Mouse (Mus musculus) heart, embryonic 16.5 days (tissue): ENCODE results near the gene Prx. TPM values are rescaled to one million over a fixed set of nuclear protein-coding genes. Genes with fewer than 3 reads are reported as not detected.
A peak's percentile ranks its signal among the peaks of the same experiment; 100 is the strongest.

ENCODE experiments used
- ATAC-seq: fragments of 200-750 bp; cut with Nextera tagmentation; replicated peaks from 2 replicates; pipeline ENCODE4 v1.8.0; 2017; ENCODE audit warnings: moderate number of reproducible peaks; ENCODE audit not compliant: insufficient read depth, low FRiP score; ENCODE audit errors: extremely low read depth
- H3K27ac ChIP-seq: fragments of 300-500 bp; sonication (generic); 2 replicates; pipeline ENCODE4 v1.5.1; 2014; ENCODE audit warnings: mild to moderate bottlenecking, low read length, control low read depth, moderate library complexity
- H3K27me3 ChIP-seq: fragments of 300-500 bp; sonication (generic); 2 replicates; pipeline ENCODE4 v1.6.1; 2014; ENCODE audit warnings: low read length, mixed read lengths; ENCODE audit not compliant: control insufficient read depth, insufficient read depth
- H3K36me3 ChIP-seq: fragments of 300-500 bp; sonication (generic); 2 replicates; pipeline ENCODE4 v1.6.1; 2014; ENCODE audit not compliant: control insufficient read depth, insufficient read depth
- H3K4me1 ChIP-seq: fragments of 300-500 bp; sonication (generic); 2 replicates; pipeline ENCODE4 v1.6.1; 2014; ENCODE audit warnings: low read length, mixed read lengths; ENCODE audit not compliant: control insufficient read depth, insufficient read depth
- H3K4me2 ChIP-seq: fragments of 300-500 bp; sonication (generic); 2 replicates; pipeline ENCODE4 v1.6.1; 2014; ENCODE audit warnings: low read depth, mild to moderate bottlenecking, control low read depth, low read length
- H3K4me3 ChIP-seq: fragments of 300-500 bp; sonication (generic); 2 replicates; pipeline ENCODE4 v1.5.1; 2014; ENCODE audit warnings: mild to moderate bottlenecking, control low read depth, low read length
- H3K9ac ChIP-seq: fragments of 300-500 bp; sonication (generic); 2 replicates; pipeline ENCODE4 v1.6.1; 2014; ENCODE audit warnings: low read length, control low read depth
- H3K9me3 ChIP-seq: fragments of 300-500 bp; sonication (generic); replicated peaks from 2 replicates; pipeline ENCODE4 v1.6.1; 2016; ENCODE audit warnings: low read length; ENCODE audit not compliant: control insufficient read depth
- WGBS: fragments of 180-500 bp; shearing (Covaris S2); extraction: QIAGEN DNeasy Blood & Tissue Kit; methylation state at CpG from one replicate; pipeline ENCODE4 v1.1.7; 2014; 5-methylcytosine and 5-hydroxymethylcytosine counted together
- polyA plus RNA-seq: library from polyadenylated mRNA; unstranded; fragments of >200 nt; fragmentation: Nextera tagmentation; extraction: Ambion mirVana; gene quantifications from 2 replicates; pipeline ENCODE4 v1.2.1, GENCODE M21; 2015

Prx gene
- polyA plus RNA-seq, 1 experiment from 2014 or later, result 1.7 TPM

GRCm38 (mm10) chr7:27479750-27480149, 19.4 kb upstream of the Prx start:
- Histone ChIP-seq H3K4me2 (no peak overlapping the region), H3K9ac (no peak overlapping the region), H3K36me3 (peaks cover 11% of the 10 kb centered on the region), H3K4me1 (peaks cover 24% of the 10 kb centered on the region), H3K27me3 (no peaks in the 10 kb centered on the region), H3K9me3 (no peaks in the 10 kb centered on the region), H3K27ac (no peak overlapping the region), H3K4me3 (no peak overlapping the region)
- no peak for ATAC-seq
- WGBS, result 89% methylated on average over 1 of the region's 1 CpGs

GRCm38 (mm10) chr7:27480506-27480905, 18.6 kb upstream of the Prx start:
- H3K27me3 ChIP-seq, result no peaks in the 10 kb centered on the region
- H3K9ac ChIP-seq, result peak overlapping the region; percentile 14; the same call in 1 of the 2 replicates
- WGBS, result 54% methylated on average over 3 of the region's 3 CpGs
- no peaks in the 10 kb centered on the region for H3K9me3 ChIP-seq
- H3K4me3 ChIP-seq, result no peak overlapping the region
- H3K36me3 ChIP-seq, result peaks cover 11% of the 10 kb centered on the region
- ATAC-seq, result no peak
- H3K4me1 ChIP-seq, result peaks cover 19% of the 10 kb centered on the region
- H3K4me2 ChIP-seq, result peak overlapping the region; percentile 68; the same call in 1 of the 2 replicates
- peak overlapping the region; percentile 87 for H3K27ac ChIP-seq

- no peak for ATAC-seq
- Histone ChIP-seq H3K9me3 (no peaks in the 10 kb centered on the region), H3K9ac (peak overlapping the region; percentile 66), H3K4me2 (peak overlapping the region; percentile 68), H3K27ac (peak overlapping the region; percentile 87), H3K4me3 (peak overlapping the region; percentile 41), H3K27me3 (no peaks in the 10 kb centered on the region), H3K4me1 (peaks cover 17% of the 10 kb centered on the region), H3K36me3 (peaks cover 11% of the 10 kb centered on the region)
- 14% methylated on average over 11 of the region's 11 CpGs for WGBS
Observed at GRCm38 (mm10) chr7:27480927-27481626, 18.0 kb upstream of the Prx start.

GRCm38 (mm10) chr7:27481627-27481969, 17.5 kb upstream of the Prx start:
- 0% methylated on average over 7 of the region's 12 CpGs for WGBS

GRCm38 (mm10) chr7:27483860-27484259, 15.3 kb upstream of the Prx start:
- WGBS, result 87% methylated on average over 4 of the region's 4 CpGs
- no peaks in the 10 kb centered on the region for H3K9me3 ChIP-seq

More at GRCm38 (mm10) chr7:27481627-27481969, 17.5 kb upstream of the Prx start:
- H3K9me3 ChIP-seq, result no peaks in the 10 kb centered on the region
- H3K27ac ChIP-seq, result peak overlapping the region; percentile 87
- peak; percentile 93 for ATAC-seq
- peak overlapping the region; percentile 66 for H3K9ac ChIP-seq
- H3K4me3 ChIP-seq, result peak overlapping the region; percentile 41
- peak overlapping the region; percentile 68 for H3K4me2 ChIP-seq
- peaks cover 8% of the 10 kb centered on the region for H3K36me3 ChIP-seq
- H3K4me1 ChIP-seq, result peaks cover 14% of the 10 kb centered on the region
- no peaks in the 10 kb centered on the region for H3K27me3 ChIP-seq

GRCm38 (mm10) chr7:27486102-27486769, 12.9 kb upstream of the Prx start:
- peak overlapping the region; percentile 93 for H3K27ac ChIP-seq
- no peaks in the 10 kb centered on the region for H3K9me3 ChIP-seq
- H3K4me2 ChIP-seq, result peak overlapping the region; percentile 82
- no peaks in the 10 kb centered on the region for H3K27me3 ChIP-seq
- 2% methylated on average over 13 of the region's 13 CpGs for WGBS
- peak overlapping the region; percentile 71 for H3K9ac ChIP-seq
- H3K4me1 ChIP-seq, result peaks cover 36% of the 10 kb centered on the region
- peak overlapping the region; percentile 76 for H3K4me3 ChIP-seq
- ATAC-seq, result no peak
- peaks cover 12% of the 10 kb centered on the region for H3K36me3 ChIP-seq

More at GRCm38 (mm10) chr7:27483860-27484259, 15.3 kb upstream of the Prx start:
- peaks cover 22% of the 10 kb centered on the region for H3K4me1 ChIP-seq
- H3K4me3 ChIP-seq, result no peak overlapping the region
- H3K4me2 ChIP-seq, result no peak overlapping the region
- H3K36me3 ChIP-seq, result no peaks in the 10 kb centered on the region; the same call in 1 of the 2 replicates
- no peak for ATAC-seq
- H3K27ac ChIP-seq, result no peak overlapping the region
- H3K9ac ChIP-seq, result no peak overlapping the region
- H3K27me3 ChIP-seq, result no peaks in the 10 kb centered on the region

- Histone ChIP-seq H3K4me3 (peak within 1 kb of the TSS; percentile 76), H3K27ac (peak within 1 kb of the TSS; percentile 93), H3K9ac (peak within 1 kb of the TSS; percentile 79), H3K27me3 (no peaks in the 10 kb centered on the region), H3K4me1 (peaks cover 40% of the 10 kb centered on the region), H3K36me3 (peaks cover 12% of the 10 kb centered on the region), H3K9me3 (no peaks in the 10 kb centered on the region), H3K4me2 (peak within 1 kb of the TSS; percentile 82)
- WGBS, result under 1% methylated on average over 80 of the region's 80 CpGs
- ATAC-seq, result peak; percentile 87
Observed at GRCm38 (mm10) chr7:27486770-27487697, 12.1 kb upstream of the Prx start, which contains the start of gene Sertad1. Sertad1 (plus strand) TSS chr7:27486910.

- peak overlapping the region; percentile 79 for H3K4me2 ChIP-seq
- H3K27ac ChIP-seq, result peak overlapping the region; percentile 93
- H3K9ac ChIP-seq, result peak overlapping the region; percentile 79
- no peak for ATAC-seq
- H3K4me3 ChIP-seq, result peak overlapping the region; percentile 76
- H3K4me1 ChIP-seq, result peaks cover 45% of the 10 kb centered on the region
- peaks cover 12% of the 10 kb centered on the region for H3K36me3 ChIP-seq
- WGBS, result 1% methylated on average over 13 of the region's 13 CpGs
- H3K9me3 ChIP-seq, result no peaks in the 10 kb centered on the region
- no peaks in the 10 kb centered on the region for H3K27me3 ChIP-seq
Observed at GRCm38 (mm10) chr7:27487740-27488268, 11.3 kb upstream of the Prx start.
